Mouse (Mus musculus) heart, postnatal 36 days (tissue): ENCODE measurements at regions not wholly inside any gene's neighbourhood (a gene's known extent, or its start where the extent isn't known, plus 50 kb on each side); places are given as distances from the start of the nearest gene placed in this dataset.

Source experiments
- DNase-seq, 2 experiments: peaks; one replicate each; pipeline ENCODE4 v3.0.0; 2021 to 2022
- intact Hi-C: fragments of 180-260 bp; cut with DNase I; formaldehyde crosslinking; loops from one replicate; pipeline ENCODE4 v1.15.1; 2025

DNA sequence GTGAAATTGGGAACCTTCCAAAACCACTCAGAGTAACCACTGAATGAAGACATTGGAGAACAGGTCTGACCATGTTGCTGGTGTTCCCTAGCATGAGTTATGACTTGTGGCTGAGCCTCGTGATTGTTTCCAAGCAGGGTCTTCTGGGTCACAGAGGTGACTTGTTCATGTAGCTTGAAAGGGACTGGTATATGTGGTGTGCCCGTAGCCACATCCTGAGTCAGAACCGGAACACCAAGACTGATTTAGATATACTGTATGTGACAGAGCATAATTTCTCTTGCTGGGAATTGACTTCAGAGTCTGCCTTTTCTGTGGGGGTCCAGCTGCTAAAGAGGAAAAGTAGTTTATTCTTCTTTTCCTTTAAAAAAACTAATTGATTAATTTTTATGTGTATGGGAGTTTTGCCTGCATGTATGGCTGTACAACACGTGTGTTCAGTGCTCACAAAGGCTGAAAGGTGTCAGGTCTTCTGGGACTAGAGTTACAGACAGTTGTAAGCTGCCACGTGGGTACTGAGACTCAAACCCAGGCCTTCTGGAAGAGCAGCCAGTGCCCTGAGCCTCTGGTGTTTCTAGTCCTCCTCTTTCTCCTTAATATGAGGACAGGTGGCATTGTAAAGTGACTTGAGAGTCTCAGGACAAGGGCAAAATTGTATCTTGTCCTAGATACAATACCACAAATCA, 139.3 kb upstream of the Spdye4c start:
- no peak for DNase-seq
- intact Hi-C loops, result no loop called here

DNA sequence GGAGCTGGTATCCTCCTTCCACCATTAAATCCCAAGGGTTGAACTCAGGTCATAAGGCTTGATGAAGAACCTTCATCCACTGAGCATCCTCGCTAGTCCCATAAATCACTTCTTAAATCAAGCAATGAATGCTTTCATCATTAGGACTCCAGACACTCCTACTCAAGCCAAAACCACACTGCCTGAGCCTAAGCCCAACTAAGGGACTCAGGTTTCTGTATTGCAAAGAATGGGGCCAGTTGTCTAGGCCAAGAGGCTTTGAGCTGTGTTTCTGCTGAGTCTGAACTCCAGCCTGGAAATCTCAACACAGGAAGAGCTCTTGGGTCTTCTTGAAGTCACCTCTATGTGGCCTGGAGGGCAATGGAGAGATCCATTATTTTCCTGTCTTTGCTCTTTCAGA, 138.4 kb upstream of the Spdye4c start:
- intact Hi-C loops, result no loop called here
- no peak for DNase-seq

- no peak for DNase-seq
- intact Hi-C loops, result no loop called here
These were observed 136.5 kb upstream of the Spdye4c start for GRCm38 (mm10) chr2:128454509-128454908.

DNA sequence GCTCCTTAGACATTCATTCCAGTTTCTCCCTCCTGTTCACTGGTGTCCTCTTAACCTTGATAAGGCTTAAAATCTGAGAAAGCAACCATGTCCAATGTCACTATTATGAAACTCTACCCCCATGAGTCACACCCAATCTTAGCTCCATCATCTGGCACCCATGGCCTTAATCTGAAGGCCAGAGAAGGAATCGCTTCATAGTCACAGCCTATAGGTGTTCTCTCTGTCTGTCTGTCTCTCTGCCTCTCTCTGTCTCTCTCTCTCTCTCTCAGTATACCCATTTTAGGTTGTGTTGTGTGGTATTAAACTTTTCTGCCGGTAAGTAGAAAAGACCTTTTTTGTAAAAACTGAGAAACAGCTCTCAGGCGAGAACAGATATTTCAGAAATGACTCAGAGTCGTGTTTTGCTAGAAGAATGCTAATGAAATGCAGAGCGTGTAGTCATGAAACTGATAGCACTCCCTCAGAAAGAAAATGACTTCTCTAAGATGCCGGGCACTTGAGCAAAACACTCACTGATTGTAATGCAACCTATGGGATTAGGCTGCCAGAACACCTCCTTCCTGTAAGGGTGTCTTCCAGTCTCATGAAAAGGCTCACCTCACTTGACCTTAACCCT, 133.3 kb upstream of the Spdye4c start:
- no peak for DNase-seq
- intact Hi-C loops, result no loop called here

DNA sequence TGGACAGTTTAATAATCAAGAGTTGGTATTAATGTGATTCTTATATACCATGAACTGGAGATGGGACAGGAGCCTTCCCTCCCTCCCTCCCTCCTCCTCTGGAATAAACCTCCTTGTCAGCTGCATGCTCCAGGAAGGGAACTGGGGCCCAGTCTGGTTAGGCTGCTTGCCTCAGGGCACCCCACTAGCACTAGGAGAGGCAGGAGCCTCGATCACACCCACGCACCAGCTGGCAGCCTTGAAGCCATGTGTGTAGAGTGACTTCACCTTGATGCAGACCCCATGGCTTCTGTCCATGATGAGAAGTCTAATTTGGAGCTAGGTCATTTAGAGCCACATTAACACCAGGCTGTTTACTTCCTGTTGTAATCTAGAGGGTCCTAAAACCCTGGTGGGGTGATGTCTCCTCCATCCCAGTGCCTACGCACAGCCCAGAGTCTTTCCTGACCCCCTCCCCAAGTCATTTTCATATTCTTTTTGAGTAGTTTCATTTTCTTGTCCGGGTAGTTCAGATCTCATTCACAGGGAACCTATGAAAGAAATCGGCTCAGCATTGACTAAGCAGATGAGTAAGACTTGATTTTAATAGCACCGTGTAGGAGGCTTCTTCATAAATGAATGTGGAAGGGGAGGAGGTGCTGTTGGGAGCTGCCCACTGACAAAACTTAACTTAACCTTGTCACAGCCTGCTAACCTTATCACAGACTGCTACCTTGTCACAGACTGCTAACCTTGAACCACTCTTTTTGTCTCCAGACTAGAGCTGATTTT, 125.6 kb upstream of the Spdye4c start:
- intact Hi-C loops, result no loop called here
- DNase-seq, result no peak

- peak in 1 of 2 experiments; percentile 35 for DNase-seq
- intact Hi-C loops, result no loop called here
These were observed 123.3 kb upstream of the Spdye4c start for GRCm38 (mm10) chr2:128467490-128468245.

DNA sequence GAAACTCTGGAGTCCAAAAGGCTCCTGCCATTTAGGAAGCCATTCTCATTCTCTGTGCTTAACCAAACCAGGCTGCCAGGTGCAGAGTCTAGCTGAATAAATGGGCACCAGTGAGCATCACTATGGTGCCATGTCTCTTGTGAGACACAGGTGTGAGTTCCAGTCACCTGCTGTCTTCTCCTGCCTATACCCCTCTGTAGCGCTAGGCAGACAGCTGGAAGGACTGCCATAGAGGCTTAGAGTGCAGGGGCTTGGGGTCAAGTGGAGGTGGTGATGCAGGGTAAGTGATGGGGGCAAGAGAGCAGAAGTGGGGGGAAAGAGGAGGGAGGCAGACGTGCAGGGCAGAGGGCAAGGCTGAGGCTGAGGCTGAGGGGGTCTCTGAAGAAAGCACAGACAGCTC, 122.7 kb upstream of the Spdye4c start:
- intact Hi-C loops, result no loop called here
- DNase-seq, result no peak

GRCm38 (mm10) chr2:128470351-128470750, 120.7 kb upstream of the Spdye4c start:
- intact Hi-C loops, result loop anchor here (2.0 kb wide), 1 partner anchor 42 kb away; no protein-coding TSS in a partner anchor
- DNase-seq, result peak; percentile 31 to 45

DNA sequence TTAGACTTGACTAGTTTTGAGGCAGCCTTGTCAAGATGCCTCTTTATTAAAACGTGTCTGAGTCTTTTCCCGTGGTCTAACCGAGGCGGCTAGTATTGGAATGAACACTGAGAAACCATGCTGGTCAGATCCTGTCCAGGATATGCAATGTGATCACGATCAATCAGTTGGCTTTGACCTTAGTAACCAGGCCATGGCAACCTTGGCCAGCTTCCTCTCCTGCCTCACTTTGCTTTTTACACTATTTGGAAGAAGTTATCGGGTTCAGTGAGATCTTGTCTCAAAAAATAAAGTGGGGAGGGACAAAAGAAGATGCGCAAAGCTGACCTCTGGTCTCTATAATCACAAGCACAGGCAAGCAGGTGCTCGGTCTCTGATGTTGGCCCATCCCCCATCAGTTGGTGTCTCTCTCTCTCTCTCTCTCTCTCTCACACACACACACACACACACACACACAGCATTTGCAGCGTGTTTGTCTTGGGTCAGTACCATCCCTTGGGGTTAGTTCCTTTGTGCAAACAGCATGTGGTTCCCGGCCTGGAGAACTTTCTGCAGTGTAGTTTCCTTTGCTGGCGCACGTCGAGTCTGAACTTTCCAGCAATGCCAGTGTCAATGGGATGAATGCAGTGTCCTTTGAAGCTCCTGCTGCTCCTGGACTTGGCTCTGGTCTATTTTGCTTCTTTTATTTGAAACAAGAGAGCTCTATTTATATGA, 117.6 kb upstream of the Spdye4c start:
- intact Hi-C loops, result no loop called here
- DNase-seq, result peak in 1 of 2 experiments; percentile 25

- intact Hi-C loops, result no loop called here
- DNase-seq, result no peak
These were observed 117.0 kb upstream of the Spdye4c start for GRCm38 (mm10) chr2:128473997-128474396.

GRCm38 (mm10) chr2:128477242-128477641, 113.8 kb upstream of the Spdye4c start:
- DNase-seq, result no peak
- intact Hi-C loops, result no loop called here

DNA sequence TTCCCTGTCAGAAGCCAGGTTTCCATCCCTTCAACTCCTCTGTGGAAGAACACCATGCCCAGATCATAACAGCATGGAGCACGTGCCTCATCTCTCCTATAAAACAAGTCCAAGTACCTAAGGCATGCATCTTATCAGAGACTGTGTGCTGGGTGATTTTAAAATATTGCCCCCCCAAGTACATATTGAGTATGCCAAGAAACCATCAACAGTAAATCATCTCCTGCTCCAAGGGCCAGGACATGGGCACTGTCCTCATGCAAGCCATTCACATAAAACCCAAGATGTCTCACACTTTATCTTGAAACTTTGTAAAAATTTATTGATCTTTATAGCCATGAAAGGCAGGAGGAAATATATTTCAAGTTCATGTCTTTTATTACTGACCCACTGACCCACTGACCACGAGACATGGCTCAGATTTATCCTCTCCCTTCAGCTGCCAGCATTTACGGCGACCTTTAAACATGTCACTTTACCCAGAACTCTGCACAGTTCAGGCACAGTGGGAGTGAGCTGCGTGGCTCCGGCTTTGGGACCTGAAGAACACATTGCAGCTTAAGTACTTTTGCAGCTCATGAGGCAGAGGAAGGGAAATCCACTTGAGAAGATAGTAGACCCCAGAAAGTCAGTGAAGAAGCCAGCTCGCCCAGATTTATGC, 99.7 kb upstream of the Spdye4c start:
- DNase-seq, result no peak
- intact Hi-C loops, result no loop called here

DNA sequence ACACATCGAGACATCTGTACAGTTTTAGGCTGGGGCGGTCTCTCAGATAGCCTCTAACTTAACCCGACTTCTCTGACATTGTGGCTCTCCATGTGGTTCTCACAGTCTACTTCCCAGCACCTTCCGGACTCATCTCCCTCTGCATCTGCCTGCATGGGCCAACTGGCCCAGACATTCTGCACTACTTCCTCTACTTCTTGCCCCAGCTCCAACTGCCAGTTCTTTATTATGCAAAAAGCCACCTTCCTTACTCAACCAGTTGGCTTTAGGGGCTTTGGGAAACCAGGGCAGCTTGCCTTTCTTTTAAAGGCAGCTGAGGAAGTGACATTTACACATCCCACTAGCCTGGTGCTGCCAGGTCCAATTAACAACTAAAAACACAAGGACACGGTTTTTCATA, 97.1 kb upstream of the Spdye4c start:
- no peak for DNase-seq
- intact Hi-C loops, result no loop called here

DNA sequence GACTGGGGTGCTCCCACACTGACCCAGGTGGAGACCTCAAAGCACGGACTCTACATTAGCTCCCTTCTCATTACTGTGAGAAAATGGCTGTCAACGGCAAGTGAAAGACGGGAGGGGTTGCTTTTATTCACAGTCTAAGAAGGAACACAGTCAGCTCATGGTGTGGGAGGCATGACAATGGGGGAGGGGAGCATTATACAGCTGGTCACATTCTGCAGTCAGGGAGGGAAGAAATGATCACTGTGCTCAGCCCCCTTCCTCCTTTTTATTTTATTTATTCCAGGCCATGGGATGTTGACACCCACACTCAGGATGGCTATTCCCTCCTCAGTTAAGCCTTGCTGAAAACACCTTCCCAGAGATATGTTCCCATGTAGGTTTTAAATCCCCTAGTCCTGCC, 93.1 kb upstream of the Spdye4c start:
- intact Hi-C loops, result no loop called here
- no peak for DNase-seq

DNA sequence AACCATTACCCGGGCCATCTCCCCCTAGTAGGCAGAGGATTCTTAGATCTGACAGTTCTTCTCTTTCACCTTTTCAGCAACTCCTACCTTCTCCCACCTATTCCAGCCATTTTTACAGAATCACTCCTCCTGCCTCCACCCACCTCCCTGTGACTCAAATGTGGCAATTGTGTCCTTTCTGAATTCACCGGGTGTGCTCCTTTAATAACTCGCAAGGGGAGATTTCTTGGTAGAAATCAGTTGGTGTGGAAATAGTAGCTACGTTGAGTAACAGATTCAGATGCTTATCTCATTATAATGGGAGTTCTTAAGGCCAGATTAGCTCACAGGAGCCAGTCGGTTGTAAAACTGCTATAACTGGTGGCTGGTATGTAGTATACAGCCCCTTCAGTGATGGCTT, 92.4 kb upstream of the Spdye4c start:
- intact Hi-C loops, result no loop called here

GRCm38 (mm10) chr2:128499575-128500184, 91.3 kb upstream of the Spdye4c start:
- intact Hi-C loops, result no loop called here

More for the DNA sequence above, 92.4 kb upstream of the Spdye4c start:
- no peak for DNase-seq

DNA sequence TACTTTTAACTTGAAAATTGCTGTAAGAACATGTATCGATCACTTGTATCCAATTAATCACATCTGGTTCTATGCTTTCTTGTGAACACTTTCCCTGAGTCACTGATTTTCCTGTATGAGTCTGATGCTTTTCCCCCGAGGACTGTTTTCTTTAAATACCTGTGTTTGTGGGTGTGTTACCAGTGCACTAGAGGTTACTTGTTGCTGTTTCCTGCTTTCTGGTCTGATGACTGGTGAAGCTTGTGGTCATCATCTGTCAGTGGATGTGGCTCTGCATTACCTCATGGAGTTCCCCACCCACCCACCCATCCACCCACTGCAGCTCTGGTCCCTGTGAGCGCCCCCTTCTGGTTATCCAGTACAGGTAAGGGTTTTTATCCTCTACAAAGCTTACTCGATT, 88.3 kb upstream of the Spdye4c start:
- no peak for DNase-seq
- intact Hi-C loops, result no loop called here

More at GRCm38 (mm10) chr2:128499575-128500184, 91.3 kb upstream of the Spdye4c start:
- DNase-seq, result no peak

GRCm38 (mm10) chr2:128503136-128503935, 87.7 kb upstream of the Spdye4c start:
- intact Hi-C loops, result no loop called here

More at GRCm38 (mm10) chr2:128503136-128503935, 87.7 kb upstream of the Spdye4c start:
- peak; percentile 12 to 31 for DNase-seq
